Mouse (Mus musculus) limb, embryonic 15.5 days (tissue): ENCODE data around the gene Mrgprf. TPM values are rescaled to one million over a fixed set of nuclear protein-coding genes. Genes with fewer than 3 reads are reported as not detected.

Experiments
- ATAC-seq: fragments of 200-750 bp; cut with Nextera tagmentation; 2 replicates; pipeline ENCODE4 v1.8.0; 2017; ENCODE audit warnings: low read depth, moderate TSS enrichment; ENCODE audit not compliant: insufficient number of reproducible peaks, low FRiP score, low TSS enrichment
- H3K27ac ChIP-seq: fragments of 300-500 bp; sonication (generic); 2 replicates; pipeline ENCODE4 v1.5.1; 2015; ENCODE audit warnings: moderate library complexity, mild to moderate bottlenecking, inconsistent platforms
- H3K27me3 ChIP-seq: fragments of 300-500 bp; sonication (generic); 2 replicates; pipeline ENCODE4 v1.6.1; 2015; ENCODE audit warnings: inconsistent platforms
- H3K36me3 ChIP-seq: fragments of 300-500 bp; sonication (generic); 2 replicates; pipeline ENCODE4 v1.6.1; 2015; ENCODE audit warnings: inconsistent platforms
- H3K4me1 ChIP-seq: fragments of 300-500 bp; sonication (generic); 2 replicates; pipeline ENCODE4 v1.6.1; 2015; ENCODE audit warnings: inconsistent platforms
- H3K4me2 ChIP-seq: fragments of 300-500 bp; sonication (generic); 2 replicates; pipeline ENCODE4 v1.6.1; 2015; ENCODE audit warnings: mild to moderate bottlenecking, inconsistent platforms
- H3K4me3 ChIP-seq: fragments of 300-500 bp; sonication (generic); 2 replicates; pipeline ENCODE4 v1.5.1; 2015; ENCODE audit warnings: mild to moderate bottlenecking, inconsistent platforms
- H3K9ac ChIP-seq: fragments of 300-500 bp; sonication (generic); 2 replicates; pipeline ENCODE4 v1.6.1; 2015; ENCODE audit warnings: inconsistent platforms
- H3K9me3 ChIP-seq: fragments of 300-500 bp; sonication (generic); 2 replicates; pipeline ENCODE4 v1.6.1; 2016; ENCODE audit warnings: inconsistent platforms
- WGBS: fragments of 180-500 bp; shearing (Covaris S2); methylation state at CpG from one replicate; pipeline ENCODE4 v1.1.7; 2015; 5-methylcytosine and 5-hydroxymethylcytosine counted together
- polyA plus RNA-seq: library from polyadenylated mRNA; unstranded; fragments of >200 nt; fragmentation: Nextera tagmentation; extraction: Ambion mirVana; gene quantifications from 2 replicates; pipeline ENCODE4 v1.2.1, GENCODE M21; 2015

Gene Mrgprf
- polyA plus RNA-seq, 1 experiment from 2014 or later, result 10.8 TPM

DNA sequence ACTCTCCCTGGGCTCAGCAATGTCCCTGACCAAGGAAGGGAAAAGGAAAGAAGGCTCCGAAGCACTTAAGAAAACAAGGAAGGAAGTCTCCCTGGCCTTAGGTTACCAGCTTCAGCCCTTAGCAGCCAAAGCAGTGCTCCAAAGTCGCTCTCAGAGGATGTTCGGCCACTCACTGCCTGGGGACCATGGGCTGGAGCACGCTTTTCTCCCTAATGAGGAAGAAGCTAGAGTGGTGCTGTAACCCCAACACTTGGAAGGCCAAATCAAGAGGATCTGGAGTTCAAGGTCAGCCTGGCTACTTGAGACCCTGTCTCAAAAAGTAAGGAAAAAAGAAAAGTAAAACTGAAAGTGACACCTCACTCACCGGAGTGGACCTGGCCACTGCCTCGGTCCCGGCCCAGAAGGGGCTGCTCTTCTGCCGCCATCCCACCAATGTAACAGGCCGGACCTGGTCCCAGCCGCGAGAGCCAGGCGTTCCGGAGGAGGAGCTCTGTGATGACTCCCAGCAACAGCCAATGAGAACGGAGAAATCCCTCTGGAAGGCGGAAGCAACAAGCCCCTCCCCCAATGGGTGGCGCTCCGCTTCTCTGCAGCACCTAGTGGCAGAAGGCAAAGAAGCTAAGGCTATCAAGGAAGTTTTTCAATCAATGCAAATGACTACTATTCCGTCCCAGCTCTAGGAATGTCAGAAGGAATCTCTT is 17.0 kb upstream of the Mrgprf start, which contains the start of gene Tpcn2:
Gene Tpcn2, minus strand, starts transcription at position 525 of the 701 bp plus-strand sequence.
- H3K36me3 ChIP-seq, result peaks cover 20% of the 10 kb centered on the region
- no peaks in the 10 kb centered on the region for H3K27me3 ChIP-seq
- H3K27ac ChIP-seq, result no peak within 1 kb of the TSS; the same call in 1 of the 2 replicates
- WGBS, result 2% methylated on average over 18 of the region's 18 CpGs
- H3K9me3 ChIP-seq, result no peaks in the 10 kb centered on the region
- peak within 1 kb of the TSS; percentile 67 for H3K4me2 ChIP-seq
- peak; percentile 84 for ATAC-seq
- H3K9ac ChIP-seq, result peak within 1 kb of the TSS; percentile 56
- H3K4me1 ChIP-seq, result peaks cover 23% of the 10 kb centered on the region
- peak within 1 kb of the TSS; percentile 60 for H3K4me3 ChIP-seq

DNA sequence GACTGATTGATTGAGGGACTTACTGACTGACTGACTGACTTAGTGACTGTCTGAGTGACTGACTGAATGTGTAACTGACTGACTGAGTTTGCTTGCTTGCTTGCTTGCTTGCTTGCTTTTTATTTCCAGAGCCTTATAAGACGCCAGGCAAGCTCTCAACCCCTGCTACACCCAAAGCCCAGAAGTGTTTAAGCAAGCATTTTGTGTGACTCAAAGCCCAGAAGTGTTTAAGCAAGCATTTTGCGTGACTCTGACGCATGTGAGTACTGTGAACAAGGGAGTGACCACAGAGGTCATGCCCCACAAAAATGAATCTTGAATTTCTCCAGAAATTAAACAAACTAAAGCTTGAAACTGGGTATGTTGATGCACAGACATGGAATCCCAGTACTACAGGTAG is 16.3 kb upstream of the Mrgprf start:
- Histone ChIP-seq H3K9ac (no peak overlapping the region), H3K4me2 (peak overlapping the region; percentile 67), H3K36me3 (peaks cover 13% of the 10 kb centered on the region), H3K9me3 (no peaks in the 10 kb centered on the region), H3K27ac (no peak overlapping the region), H3K27me3 (no peaks in the 10 kb centered on the region), H3K4me3 (peak overlapping the region; percentile 60; the same call in 1 of the 2 replicates), H3K4me1 (peaks cover 27% of the 10 kb centered on the region)
- ATAC-seq, result no peak
- WGBS, result 55% methylated on average over 3 of the region's 3 CpGs

DNA sequence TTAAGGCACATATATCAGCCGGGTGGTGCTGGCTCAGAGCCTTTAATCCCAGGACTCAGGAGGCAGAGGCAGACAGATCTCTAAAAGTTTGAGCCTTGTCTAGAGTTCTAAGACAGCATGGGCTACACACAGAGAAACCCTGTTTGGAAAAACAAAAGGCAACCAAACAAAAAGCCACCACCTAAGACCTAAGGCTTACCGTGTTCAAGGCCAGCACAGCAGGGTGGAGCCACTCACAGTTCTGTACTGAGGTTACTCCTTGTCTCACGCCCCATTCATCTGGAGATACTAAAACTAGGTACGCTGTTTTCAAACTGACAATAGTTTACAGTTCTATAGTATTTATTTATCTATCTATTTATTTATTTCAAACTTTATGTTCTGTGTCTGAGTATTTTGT is 15.2 kb upstream of the Mrgprf start:
- WGBS, result 78% methylated on average over 4 of the region's 4 CpGs
- no peak overlapping the region for H3K9ac ChIP-seq
- no peak overlapping the region for H3K27ac ChIP-seq
- no peak overlapping the region for H3K4me2 ChIP-seq
- H3K4me1 ChIP-seq, result peaks cover 34% of the 10 kb centered on the region
- H3K36me3 ChIP-seq, result 0 out of 2 replicates have a peak, but pooled peaks cover 3% of the 10 kb centered on the region
- H3K4me3 ChIP-seq, result no peak overlapping the region
- ATAC-seq, result no peak
- no peaks in the 10 kb centered on the region for H3K27me3 ChIP-seq
- no peaks in the 10 kb centered on the region for H3K9me3 ChIP-seq

DNA sequence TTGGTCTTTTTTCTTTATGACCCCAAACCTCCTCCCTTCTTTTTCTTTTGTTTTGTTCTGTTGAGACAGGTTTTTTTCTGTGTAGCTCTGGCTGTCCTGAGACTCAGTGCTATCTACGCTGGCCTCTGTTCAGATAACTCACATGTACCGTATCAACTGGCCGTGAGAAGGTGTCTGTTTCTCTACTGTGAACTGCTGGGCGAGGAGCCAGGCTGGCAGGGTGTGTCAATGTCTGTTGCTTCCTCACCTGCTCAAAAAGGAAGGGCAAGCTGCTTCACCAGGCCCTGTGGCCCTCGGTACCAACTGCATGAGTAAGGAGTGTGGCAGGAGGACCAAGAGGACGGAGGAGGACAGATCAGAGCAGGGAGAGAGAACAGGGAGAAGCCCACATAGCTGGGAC is 13.2 kb upstream of the Mrgprf start:
- Histone ChIP-seq H3K4me3 (no peak overlapping the region), H3K9ac (no peak overlapping the region), H3K9me3 (no peaks in the 10 kb centered on the region), H3K27ac (no peak overlapping the region), H3K27me3 (no peaks in the 10 kb centered on the region), H3K4me2 (no peak overlapping the region), H3K36me3 (no peaks in the 10 kb centered on the region), H3K4me1 (peaks cover 21% of the 10 kb centered on the region)
- 70% methylated on average over 6 of the region's 6 CpGs for WGBS
- ATAC-seq, result no peak

DNA sequence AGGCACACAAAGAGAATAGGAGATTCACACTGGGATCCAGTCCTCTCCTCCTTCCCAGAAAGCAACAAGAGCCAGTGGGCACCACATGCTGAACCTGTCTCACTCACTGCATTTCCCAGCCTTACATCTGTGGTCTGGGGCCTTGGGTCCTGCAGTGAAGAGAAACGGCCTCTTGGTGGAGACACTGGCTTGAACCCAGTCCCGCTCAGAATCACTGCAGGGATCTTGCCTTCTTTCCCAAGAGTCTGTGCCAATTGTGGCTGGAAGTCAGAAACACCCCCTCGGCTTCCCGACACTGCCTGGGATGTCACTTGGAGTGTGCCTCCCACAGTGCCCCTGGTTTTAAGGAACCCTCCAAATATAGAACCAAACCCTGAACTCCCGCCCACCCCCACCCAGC is 11.3 kb upstream of the Mrgprf start:
- H3K27me3 ChIP-seq, result no peaks in the 10 kb centered on the region
- H3K9me3 ChIP-seq, result no peaks in the 10 kb centered on the region
- no peak overlapping the region for H3K27ac ChIP-seq
- H3K4me2 ChIP-seq, result no peak overlapping the region
- no peak overlapping the region for H3K9ac ChIP-seq
- 20% methylated on average over 5 of the region's 5 CpGs for WGBS
- peaks cover 11% of the 10 kb centered on the region; the same call in 1 of the 2 replicates for H3K4me1 ChIP-seq
- H3K4me3 ChIP-seq, result no peak overlapping the region
- no peaks in the 10 kb centered on the region for H3K36me3 ChIP-seq
- ATAC-seq, result peak; percentile 42; the same call in 1 of the 2 replicates

DNA sequence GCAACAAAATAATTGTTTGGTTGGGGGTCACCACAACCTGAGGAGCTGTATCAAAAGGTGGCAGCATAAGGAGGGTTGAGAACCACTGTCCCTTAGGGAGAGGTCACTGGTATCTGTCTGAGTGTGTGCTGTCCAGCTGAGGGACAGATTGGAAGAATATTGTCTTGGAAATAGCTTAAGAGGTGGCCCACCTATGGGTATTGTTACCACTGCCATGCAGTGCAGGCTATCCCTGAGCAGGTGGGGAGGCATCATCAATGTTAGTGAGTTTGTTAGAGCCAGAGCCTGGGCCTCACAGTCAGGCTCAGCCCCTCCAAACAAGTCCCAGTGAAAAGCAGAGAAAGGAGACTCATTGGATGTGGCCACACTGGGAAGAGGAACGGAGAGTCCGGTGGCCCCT is 8.8 kb upstream of the Mrgprf start:
- H3K9ac ChIP-seq, result no peak overlapping the region

DNA sequence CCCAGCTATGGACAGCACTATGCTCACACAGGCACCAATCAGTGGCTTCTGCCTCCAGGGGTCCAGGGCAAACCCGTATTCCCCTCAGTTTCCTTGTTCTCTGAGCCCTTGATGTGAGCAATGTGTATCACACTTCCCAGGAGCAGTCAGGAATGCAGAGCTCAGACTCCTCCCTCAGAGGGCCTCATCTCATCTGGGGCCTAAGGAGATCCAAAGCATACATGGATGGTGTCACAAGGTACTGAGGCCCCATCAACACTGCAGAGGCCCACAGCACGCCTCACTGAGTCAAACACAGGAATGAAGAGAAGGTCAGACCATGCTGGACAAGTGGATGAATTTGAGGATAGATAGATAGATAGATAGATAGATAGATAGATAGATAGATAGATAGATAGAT is 7.9 kb upstream of the Mrgprf start:
- H3K9me3 ChIP-seq, result no peaks in the 10 kb centered on the region
- no peak overlapping the region for H3K9ac ChIP-seq
- no peak overlapping the region for H3K4me3 ChIP-seq
- H3K27ac ChIP-seq, result no peak overlapping the region
- 59% methylated on average over 2 of the region's 2 CpGs for WGBS
- no peaks in the 10 kb centered on the region for H3K36me3 ChIP-seq
- no peaks in the 10 kb centered on the region for H3K27me3 ChIP-seq
- H3K4me2 ChIP-seq, result no peak overlapping the region
- peaks cover 11% of the 10 kb centered on the region; the same call in 1 of the 2 replicates for H3K4me1 ChIP-seq
- no peak for ATAC-seq

More for the DNA sequence above, 8.8 kb upstream of the Mrgprf start:
- no peak for ATAC-seq
- Histone ChIP-seq H3K4me2 (no peak overlapping the region), H3K4me1 (peaks cover 11% of the 10 kb centered on the region; the same call in 1 of the 2 replicates), H3K27ac (no peak overlapping the region), H3K27me3 (no peaks in the 10 kb centered on the region), H3K9me3 (no peaks in the 10 kb centered on the region), H3K36me3 (no peaks in the 10 kb centered on the region), H3K4me3 (no peak overlapping the region)
- 87% methylated on average over 2 of the region's 2 CpGs for WGBS

DNA sequence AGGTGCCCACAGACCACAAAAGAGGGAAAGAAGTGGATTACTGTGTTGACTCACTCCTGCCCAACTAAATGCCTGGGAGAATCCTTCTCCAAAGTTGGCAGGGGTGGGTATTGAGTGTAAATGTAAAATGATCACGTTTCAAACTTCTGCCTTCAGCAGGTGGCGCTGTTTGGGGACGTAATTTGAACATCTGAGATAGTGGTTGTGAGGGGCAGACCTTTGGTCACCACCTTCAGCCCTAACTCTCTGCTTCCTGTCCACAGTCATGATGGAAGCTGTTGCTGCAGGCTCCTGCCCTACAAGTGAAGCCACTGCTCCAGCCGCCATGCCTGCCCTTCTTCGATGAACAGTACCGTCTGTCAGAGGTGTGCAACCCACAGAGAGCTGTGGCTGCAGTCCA is 6.8 kb upstream of the Mrgprf start:
- 34% methylated on average over 6 of the region's 6 CpGs for WGBS
- Histone ChIP-seq H3K4me2 (no peak overlapping the region), H3K36me3 (no peaks in the 10 kb centered on the region)

DNA sequence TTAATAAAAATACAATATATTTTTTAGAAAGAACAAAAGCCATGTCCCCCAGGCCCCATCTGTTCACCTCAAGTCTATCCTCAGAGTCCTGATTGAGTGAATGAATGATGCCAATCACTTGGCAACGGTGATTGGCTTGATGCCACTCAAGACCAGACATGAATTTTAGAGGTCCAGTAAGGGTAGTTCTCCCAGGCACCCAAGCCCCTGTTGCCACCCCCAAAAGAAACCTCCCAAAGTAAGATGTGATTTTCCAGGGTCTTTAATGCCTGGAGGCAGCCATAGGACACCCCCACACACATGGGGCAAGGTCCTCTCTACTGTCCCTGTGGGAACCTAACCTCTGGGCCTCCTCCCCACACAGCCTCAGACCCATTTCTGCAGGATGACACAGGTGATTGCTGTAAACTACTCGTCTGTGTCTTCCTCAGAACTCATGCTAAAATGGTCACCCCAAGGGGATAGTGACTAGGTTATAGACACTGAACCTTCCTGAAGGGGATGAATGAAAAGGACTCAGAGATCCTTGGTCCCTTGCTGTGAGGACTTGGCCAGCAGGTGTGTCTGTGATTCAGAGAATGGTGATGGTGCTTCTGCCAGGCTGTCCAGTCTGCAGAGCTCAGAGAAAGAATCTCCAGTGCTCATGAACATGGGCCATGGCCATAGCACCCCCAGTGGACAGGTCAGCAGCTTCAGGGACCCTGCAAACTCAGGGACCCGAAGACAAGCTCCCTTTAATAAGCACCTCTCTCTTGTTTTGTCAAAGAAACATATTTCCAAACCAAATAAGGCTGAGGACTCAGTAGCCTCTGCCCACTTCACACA is 1.8 kb upstream of the Mrgprf start:
- Histone ChIP-seq H3K27me3 (no peaks in the 10 kb centered on the region), H3K4me3 (no peak overlapping the region), H3K4me1 (peaks cover 41% of the 10 kb centered on the region), H3K9me3 (no peaks in the 10 kb centered on the region), H3K4me2 (no peak overlapping the region), H3K9ac (no peak overlapping the region), H3K36me3 (no peaks in the 10 kb centered on the region), H3K27ac (no peak overlapping the region)
- whole genome bisulfite sequencing, result 57% methylated on average over 3 of the region's 3 CpGs
- ATAC-seq, result no peak

More for the DNA sequence above, 6.8 kb upstream of the Mrgprf start:
- no peak overlapping the region for H3K9ac ChIP-seq
- ATAC-seq, result no peak
- no peak overlapping the region for H3K27ac ChIP-seq
- H3K27me3 ChIP-seq, result no peaks in the 10 kb centered on the region
- peaks cover 12% of the 10 kb centered on the region; the same call in 1 of the 2 replicates for H3K4me1 ChIP-seq
- H3K4me3 ChIP-seq, result no peak overlapping the region
- no peaks in the 10 kb centered on the region for H3K9me3 ChIP-seq

DNA sequence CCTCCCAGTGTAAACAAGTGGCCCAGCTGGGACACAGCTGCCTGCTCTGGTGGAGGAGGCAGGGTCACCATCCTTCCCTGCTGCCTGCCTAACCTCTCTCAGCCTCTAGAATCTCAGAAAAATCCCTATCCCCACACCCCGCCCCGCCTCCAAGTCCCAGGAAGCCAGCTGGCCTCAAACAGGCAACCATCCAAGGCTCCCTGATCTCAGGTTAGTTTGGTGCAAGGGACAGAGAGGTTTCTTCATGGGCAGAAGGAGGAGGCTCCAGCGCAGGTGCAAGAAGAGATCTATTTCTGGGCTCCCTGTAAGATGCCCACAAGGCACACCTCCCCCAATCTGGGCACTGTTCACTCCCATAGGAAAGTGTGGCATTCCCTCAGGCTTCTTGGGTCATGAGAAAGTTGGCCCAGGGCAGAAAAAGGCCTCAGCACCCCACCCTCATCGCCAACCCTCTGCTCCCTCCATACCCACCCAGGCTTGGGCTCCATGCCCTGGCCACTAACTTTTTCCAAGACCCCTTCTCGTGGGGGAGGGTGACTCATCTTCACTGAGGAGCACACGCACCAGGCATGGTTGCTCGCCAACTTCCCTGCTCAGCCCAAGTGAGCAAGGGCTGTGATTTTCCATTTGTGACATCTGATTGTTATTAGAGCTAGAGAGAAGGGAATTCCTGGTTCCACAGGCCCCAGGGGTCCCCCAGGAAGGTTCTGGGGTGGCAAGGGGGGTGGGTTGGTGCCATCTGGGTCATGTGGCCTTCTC is 887 bp upstream of the Mrgprf start:
- H3K4me3 ChIP-seq, result no peak overlapping the region
- H3K4me1 ChIP-seq, result peaks cover 41% of the 10 kb centered on the region
- peak overlapping the region; percentile 80 for H3K27ac ChIP-seq
- no peaks in the 10 kb centered on the region for H3K9me3 ChIP-seq
- WGBS, result 45% methylated on average over 7 of the region's 7 CpGs
- H3K36me3 ChIP-seq, result no peaks in the 10 kb centered on the region
- H3K9ac ChIP-seq, result no peak overlapping the region
- ATAC-seq, result no peak
- no peak overlapping the region for H3K4me2 ChIP-seq
- no peaks in the 10 kb centered on the region for H3K27me3 ChIP-seq

DNA sequence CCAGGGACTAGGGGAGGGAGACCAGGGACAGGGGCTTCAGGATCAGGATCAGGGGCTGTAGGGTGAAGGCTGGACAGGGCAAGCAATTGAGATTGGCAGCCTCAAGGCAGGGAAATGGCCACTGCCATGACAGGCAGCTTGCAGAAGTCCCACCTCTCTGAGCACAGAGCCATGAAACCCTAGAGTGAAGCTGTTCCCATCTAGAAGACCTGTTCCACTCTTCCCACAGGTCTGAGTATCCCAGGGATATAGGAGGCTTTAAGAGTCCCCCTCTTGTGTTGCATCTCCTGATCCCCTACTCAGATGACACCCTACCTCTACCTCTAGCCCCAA is 346 bp downstream of the Mrgprf start:
- no peaks in the 10 kb centered on the region for H3K27me3 ChIP-seq
- ATAC-seq, result no peak
- H3K4me1 ChIP-seq, result peaks cover 41% of the 10 kb centered on the region
- H3K36me3 ChIP-seq, result no peaks in the 10 kb centered on the region
- peak overlapping the region; percentile 27 for H3K4me3 ChIP-seq
- no peaks in the 10 kb centered on the region for H3K9me3 ChIP-seq
- peak overlapping the region; percentile 40 for H3K4me2 ChIP-seq
- peak overlapping the region; percentile 80 for H3K27ac ChIP-seq
- H3K9ac ChIP-seq, result no peak overlapping the region
